Mouse (Mus musculus) kidney, adult 8-10 months (tissue): ENCODE measurements around the gene 4933414I15Rik.
A peak's percentile ranks its signal among the peaks of the same experiment; 100 is the strongest.

ENCODE experiments used
- DNase-seq, 2 experiments: peaks; one replicate each; pipeline ENCODE4 v3.0.0; 2022

Gene 4933414I15Rik

DNA sequence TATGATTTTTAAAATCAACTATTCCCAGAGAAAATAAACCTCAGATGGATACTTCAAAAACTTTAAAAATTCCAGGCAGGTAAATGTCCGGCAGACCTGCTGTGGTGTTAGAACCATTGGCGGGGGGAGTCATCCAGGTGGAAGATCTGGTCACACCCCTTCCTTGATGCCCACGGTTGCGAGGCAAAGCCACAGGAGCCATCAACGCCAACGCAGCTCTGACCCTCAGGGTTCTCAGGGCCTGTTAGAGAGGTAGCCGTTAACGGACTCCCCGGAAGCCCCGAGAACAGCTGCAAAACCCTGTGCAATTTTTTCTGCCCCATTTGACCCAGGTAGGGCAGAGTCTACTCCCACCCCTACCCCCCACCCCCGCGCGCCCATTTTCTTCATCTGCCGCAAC lies at the start of gene 4933414I15Rik:
4933414I15Rik (minus strand) TSS at position 260 of the 400 bp plus-strand sequence.
- DNase-seq: no peak

DNA sequence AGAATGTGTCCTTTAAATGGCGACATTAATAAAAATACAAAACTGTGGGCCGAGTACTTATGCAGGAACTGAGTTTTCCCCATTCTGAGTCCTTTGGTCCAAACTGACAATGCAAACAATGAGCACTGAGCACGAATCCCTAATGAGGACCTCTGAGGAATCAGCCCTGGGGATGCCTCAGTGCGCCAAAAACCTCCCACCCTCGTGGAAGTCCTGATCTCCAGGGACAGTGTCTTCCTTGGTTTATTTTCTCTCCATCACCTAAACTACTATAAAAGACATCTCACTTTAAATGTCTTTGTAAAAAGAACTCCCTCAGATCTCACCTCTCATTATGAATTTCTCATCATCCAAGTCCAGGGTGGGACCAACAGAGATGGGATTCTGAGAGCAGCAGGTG lies 38.1 kb upstream of the 4933414I15Rik start, which contains the start of gene Olfr1377:
Olfr1377 (plus strand) TSS at position 301 of the 400 bp plus-strand sequence.
- DNase-seq: no peak

DNA sequence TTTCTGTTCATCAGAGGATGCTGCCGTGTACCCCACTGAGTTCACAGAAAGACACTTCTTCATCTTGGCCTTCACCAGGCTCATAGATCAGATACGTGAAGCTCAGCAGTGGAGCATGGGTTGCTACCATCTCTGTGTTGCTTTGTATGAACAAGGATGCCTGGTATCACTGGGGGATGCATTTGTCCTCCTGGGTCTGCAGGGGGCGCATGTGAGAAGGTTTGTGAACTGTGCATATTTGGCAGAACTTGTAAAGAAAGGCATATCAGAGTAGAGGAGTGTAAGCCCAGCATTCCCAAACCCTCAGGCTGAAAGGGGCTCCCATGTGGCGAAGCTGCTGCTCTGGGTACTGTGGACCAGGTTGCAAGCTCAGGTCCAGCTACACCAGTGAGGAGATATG lies 33.7 kb upstream of the 4933414I15Rik start:
- no peak for DNase-seq

DNA sequence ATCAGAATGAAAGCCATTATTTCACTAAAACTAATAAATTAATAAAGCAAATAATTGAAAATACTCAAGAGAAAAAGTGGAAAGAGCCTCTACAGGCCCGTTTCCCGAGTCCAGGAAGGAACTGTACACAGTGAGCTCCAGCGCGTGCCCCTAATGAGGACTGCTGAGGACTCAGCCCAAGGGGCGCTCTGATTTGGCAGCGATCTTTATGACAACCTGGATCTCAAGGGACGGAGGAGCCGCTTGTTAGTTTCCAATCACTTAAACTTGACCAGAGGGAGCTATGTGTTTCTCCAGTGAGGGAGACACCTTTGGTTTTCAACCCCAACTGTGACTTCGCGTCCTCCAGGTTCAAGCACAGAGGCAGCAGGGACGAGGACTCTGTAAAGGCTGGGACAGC lies 22.7 kb upstream of the 4933414I15Rik start, which contains the start of gene Olfr1378:
Olfr1378 (plus strand) TSS at position 301 of the 400 bp plus-strand sequence.
- no peak for DNase-seq

DNA sequence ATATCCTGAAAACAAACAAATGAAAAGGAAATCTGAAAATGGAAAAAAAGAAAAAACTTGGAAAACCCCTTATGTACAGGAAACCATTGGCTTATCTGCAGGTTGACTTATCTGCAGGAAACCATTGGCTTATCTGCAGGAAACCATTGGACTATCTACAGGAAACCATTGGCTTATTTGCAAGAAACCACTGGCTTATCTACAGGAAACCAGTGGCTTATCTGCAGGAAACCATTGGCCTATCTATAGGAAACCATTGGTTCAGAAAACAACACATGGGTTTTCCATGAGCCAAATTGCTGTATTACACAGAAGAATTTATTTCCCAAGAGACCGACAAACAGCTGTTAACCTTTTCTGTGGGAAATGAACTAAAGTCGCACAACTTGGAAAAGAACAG lies 21.3 kb upstream of the 4933414I15Rik start:
- DNase-seq: peak; percentile 12 to 28

DNA sequence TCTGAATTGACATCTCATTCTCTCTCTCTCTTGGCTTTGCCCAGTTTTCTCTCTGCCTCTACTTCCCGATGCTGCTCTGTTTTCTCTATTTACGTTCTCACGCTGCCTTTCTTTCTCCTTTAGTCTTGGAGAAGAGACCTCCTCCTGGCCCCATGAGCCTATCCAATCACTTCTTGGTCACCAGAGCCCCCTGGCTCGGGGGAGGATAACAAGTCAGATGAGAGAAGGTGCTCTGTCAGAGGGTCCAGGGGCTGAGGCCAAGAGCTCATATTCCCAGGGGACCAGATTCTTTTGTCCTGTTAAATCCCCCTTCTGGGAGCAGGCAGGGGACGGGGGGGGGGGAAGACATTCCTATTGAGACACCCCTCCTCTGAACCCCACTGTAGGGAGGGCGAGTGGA lies 10.1 kb upstream of the 4933414I15Rik start, which contains the start of gene Prop1:
Prop1 (minus strand) TSS at position 101 of the 400 bp plus-strand sequence.
- no peak for DNase-seq

DNA sequence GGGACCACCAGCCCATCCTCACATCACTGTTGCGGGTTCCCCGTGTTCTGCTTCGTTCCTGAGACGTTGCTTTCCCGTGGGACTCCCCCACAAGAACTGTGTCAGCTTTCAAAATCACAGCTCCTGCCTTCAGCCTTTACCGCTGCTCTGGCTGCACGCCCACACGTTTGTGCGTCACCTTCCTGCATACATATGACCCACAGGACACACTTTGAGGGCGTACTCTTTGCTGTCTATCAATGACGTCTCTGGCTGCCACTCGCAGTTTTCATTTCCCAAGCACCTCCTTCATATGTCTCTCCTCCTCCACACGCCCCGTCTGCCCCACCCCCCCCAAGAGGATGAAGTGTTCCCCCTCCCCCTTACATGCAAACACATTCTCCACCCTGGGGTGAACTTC lies 8.7 kb upstream of the 4933414I15Rik start:
- no peak for DNase-seq

DNA sequence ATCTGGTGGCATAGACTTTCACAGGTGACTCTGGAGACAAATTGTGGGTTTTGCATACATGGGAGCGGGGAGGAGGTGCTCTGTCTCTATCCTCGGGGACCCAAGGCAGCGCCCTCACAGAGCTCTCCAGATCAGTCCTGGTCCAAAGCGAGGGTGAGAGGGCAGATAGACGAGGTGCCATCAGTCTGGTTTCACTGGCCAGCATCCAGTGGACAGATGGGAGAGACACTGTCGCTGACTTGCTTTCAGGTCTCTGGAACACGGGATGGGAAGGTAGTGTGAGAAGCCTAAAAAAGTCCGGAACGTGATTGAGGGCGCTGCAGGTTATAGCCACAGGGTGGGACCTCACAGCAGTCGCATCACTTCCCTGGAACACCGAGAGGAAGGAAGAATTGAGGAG lies 1.2 kb downstream of the 4933414I15Rik start:
- no peak for DNase-seq

DNA sequence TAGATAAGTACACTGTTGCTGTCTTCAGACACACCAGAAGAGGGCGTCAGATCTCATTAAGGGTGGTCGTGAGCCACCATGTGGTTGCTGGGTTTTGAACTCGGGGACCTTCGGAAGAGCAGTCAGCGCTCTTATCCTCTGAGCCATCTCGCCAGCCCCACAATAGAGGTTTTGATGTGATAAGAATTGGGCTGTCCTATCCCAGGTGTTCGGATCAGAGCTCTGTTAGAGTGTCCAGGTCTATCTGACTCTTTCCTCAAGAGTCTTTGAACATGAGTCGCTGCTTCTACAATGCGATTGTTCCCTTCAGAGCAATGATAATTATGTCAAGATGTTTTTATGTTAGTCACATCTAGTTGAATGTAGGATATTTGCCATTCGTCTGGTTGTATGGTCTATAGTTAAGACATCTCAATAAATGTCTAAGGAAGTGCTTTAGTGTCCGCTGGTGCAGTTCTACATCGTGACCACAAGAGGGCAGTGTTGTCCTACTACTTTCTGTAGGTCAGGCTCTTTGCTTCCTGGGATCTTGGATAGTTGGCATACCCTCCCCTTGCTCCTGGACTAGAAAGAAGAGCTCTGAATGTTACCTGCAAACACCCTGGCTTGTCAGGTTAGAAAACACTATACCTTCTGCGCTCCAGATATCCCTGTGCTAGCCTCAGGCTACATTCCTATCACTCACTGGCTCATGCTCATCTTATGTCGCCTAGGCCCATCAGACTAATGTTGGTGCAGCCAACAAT lies 3.8 kb downstream of the 4933414I15Rik start:
- DNase-seq: peak in 1 of 2 experiments; percentile 29

DNA sequence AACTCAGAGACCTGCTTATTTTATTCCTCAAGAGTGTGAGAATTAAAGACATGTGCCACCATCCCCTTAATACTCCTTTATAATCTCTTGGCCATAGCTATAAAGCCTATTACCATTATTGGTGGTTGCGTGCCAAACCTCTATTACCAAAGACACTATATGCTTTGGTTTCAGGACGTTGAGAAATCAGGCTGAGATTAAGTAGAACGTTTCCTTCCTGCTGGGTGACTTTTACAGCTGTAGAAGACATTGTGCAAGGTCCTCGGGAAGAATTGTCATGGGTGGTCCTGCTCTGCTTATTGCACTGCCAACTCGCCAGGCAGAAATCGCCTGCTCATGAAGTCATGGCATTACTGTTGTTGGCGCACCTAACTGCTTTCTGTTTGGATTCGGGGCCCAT lies 5.1 kb downstream of the 4933414I15Rik start:
- DNase-seq: no peak

DNA sequence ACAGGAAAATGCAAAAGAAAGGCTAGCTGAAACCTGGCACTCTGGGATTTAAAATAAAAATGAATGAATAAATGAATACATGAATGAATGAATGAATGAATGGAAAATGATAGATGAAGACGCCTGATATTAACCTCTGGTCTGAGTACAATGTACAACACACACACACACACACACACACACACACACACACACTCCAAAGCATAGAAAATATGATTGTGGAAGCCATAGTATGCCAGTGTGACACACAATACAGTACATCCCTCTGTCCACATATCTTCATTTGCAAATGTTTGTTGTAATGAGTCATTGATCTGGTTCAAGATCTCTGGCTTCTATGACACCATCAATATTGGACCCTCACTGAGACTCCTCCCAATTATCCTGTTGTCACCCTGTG lies 11.5 kb downstream of the 4933414I15Rik start:
- DNase-seq: no peak

DNA sequence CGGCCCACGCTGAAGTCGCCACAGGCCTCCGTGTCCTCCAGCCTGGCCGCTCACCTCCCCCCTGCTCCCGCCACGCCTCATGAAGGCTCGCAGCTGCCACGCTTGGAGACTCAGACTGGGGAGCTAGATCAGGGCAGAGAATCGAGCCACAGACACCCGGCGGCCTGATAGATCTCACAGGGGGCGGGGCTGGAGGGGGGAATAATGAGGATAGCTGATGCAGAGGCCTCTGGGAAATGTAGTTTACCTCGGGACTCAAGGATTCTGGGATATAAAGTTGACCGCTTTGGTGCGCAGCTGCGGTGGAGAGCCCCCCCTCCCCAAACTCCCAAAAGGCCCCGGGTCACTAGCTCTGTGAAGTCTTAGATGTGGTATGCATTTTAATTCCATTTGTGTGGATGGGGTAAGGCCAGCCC lies 12.1 kb downstream of the 4933414I15Rik start, which contains the start of gene Zfp354b:
Zfp354b (minus strand) TSS at position 183 of the 416 bp plus-strand sequence.
- peak; percentile 87 for DNase-seq

DNA sequence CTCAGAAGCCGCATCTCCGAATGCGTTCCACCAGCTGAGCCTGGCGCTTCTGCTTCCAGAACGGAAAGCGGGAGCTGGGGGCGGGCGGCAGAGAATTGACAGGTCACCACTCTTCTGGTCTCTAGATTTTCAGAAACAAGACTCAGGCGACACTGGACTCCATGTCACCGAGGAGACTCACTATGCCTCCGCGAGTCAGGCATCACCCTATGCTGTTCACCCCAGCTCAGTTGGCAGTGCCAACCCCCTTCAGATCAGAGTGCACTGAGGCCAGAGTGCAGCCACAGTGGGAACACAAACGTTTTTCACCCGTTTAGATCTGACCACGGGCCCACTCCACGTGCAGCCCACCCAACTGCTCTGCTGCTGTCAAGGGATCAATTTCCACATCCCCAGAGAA lies 12.5 kb downstream of the 4933414I15Rik start:
- DNase-seq: peak in 1 of 2 experiments; percentile 30

DNA sequence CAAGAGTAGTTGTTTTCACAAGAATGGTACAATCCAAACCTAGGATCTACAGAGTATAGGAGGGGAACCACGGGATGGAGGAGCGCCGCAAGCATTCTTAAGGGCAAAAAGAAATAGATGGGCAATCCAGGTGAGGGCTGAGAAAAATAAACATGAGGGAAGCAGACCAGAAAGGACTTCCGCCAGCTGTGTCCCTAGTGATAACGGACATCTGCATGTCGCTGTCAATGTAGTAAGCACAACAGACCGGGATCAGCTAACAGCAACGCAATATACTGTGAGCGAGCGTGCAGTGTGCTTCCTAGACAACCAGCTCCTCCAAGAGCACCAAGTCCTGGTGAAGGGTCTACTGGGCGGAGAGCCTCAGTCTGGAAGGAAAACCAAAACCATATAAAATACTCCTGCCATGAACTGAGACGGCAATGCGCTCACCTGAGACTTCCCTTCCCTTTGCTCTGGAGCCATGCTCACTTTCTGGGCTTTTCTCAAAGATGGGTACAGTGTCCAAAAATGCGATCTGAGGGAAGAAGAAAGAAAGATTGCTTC lies 13.0 kb downstream of the 4933414I15Rik start:
- DNase-seq: no peak

DNA sequence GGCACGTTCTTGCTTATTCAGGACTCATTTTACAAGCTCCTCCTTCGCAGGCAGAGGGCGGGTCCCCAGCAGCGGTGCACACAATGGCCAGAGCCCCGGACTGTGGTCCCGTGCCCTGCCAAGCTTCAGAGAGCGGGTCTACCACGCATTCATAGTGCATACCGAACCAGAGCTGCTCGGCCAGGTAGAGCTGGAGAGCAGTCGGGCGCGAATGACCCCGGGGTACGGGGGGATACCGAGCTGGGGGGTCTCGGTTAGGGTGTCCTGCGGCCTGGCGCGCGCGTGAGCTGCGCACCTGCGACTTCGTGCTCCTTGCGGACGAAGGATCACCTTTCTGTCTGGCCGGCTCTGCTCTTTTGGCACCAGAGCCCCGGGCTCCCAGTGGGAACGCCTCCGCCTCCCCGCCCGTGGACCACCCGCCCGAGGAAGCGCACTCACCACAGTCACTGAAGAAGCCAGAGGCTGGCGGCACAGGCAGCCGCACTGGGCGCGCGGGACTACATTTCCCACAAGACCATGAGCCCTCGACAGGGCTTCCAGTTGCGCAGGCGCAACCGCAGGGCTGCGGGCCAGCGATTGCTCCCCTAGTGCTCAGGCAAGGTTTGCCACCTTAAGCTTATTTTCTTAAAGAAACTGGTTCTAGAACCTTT lies 27.8 kb downstream of the 4933414I15Rik start, which contains the start of gene Zfp2:
Zfp2 (minus strand) TSS at position 495 of the 650 bp plus-strand sequence.
- DNase-seq: peak; percentile 91 to 93

DNA sequence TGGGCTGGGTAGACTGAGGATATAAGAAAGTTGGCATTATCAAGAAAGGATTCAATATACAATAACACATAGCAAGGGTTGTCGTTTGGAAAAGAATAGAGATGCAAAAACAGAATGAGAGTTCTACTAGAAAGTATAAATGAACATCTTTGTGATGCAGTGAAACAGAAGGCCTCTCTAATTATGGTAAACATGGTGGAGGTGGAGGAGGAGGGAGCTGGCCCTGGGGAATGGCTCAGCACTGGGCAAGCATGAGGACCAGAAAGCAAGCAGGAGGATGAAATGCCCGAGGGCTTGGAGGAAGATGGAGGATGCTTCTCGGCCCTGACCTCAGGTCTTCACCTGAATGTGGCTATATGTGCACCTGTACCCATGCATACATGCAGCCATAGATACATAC lies 29.1 kb downstream of the 4933414I15Rik start:
- DNase-seq: no peak

DNA sequence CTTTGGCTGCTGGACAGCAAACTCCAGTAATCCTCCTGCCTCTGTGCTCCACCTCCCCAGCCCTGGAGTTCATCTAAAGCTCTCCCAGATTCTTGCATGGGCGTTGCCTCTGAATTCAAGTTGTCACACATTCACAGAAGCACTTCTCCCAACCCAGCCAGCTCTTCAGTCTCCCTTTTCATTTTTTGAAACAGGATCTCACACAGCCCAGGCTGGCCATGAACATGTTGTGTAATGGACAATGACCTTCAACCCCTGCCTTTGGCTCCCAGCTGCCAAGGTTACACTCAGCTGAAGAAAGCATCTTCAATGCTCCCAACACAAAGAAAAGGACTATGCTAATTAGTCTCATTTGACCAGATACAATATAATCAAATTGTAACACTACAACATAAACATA lies 30.3 kb downstream of the 4933414I15Rik start:
- no peak for DNase-seq

DNA sequence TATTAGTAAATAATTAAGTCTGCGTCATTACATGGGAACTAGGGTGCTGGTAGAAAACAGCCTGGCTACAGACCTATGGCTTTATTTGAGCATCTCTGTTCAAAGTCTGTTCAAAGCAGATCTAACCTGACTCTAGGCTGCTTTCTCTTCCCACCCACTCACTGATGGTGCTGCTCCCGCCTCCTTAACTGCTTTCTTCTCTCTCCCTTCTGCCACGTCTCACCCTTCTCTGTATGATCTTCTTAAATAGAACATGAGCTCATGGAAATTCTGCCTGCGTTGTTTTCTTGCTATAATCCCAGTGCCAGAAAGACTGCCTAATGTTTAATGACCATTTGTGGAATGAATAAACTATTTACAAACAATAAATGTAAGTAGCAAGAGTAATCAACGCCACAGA lies 35.4 kb downstream of the 4933414I15Rik start:
- DNase-seq: no peak

DNA sequence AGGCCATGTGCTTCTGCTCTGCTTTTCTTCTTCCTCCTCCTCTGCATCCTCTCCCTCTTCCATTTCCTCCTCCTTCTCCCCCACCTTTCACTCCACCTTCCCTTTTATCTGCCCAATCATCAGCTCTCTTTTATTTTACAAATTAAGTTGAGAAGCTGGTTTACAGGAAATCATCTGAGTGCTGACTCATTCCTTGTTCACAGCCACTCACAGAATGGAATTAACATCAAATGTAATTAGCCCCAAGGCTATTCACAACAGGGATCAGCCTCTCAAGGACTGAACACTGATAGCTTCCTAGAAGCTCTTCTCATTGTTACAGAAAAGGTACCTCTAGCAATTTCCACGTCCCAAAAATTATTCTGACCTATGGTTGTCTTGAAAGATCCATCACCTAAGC lies 46.2 kb downstream of the 4933414I15Rik start:
- DNase-seq: no peak

DNA sequence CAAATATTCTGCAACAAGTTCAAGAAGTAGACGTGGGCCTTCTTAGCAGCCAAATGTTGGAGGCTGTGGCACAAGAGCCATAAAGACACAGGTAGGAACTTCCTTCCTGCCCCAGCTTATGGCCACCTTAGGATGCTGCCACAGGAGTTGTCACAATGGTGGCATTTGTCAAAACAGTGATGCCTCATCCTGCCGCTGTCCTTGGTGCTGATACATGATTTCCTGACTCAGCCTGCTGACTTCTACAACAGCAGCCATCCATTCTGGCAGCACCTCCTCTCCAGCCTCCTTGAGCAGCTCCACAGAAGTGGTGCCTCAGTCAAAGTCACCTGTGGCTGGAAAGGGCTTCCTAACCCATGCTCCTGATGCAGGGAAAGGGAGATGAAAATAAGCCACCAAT lies 51.1 kb downstream of the 4933414I15Rik start:
- DNase-seq: no peak
